Mouse (Mus musculus) heart, embryonic 14.5 days (tissue): ENCODE data around the gene 2010300C02Rik. TPM values are rescaled to one million over a fixed set of nuclear protein-coding genes. Genes with fewer than 3 reads are reported as not detected.

Experiments used
- ATAC-seq: fragments of 200-750 bp; cut with Nextera tagmentation; 2 replicates; pipeline ENCODE4 v1.8.0; 2017; ENCODE audit warnings: low read depth, moderate TSS enrichment; ENCODE audit not compliant: insufficient number of reproducible peaks, insufficient read depth, low FRiP score
- H3K27ac ChIP-seq, 2 experiments: fragments of 200-500 bp in 1 of 2; fragments of 300-500 bp in 1 of 2; sonication (generic) in 1 of 2; replicated peaks in 1 of 2; 2 replicates each; pipeline ENCODE4 v1.5.1; 2012 to 2014; ENCODE audit warnings: low read depth in 2 of 2, low read length in 2 of 2, control low read depth in 1 of 2, mild to moderate bottlenecking in 1 of 2, mixed read lengths in 1 of 2; ENCODE audit not compliant: control insufficient read depth in 1 of 2, insufficient read depth in 1 of 2
- H3K27me3 ChIP-seq: fragments of 300-500 bp; sonication (generic); 2 replicates; pipeline ENCODE4 v1.6.1; 2014; ENCODE audit warnings: mild to moderate bottlenecking, low read length, control low read depth; ENCODE audit not compliant: control insufficient read depth, insufficient read depth
- H3K36me3 ChIP-seq: fragments of 300-500 bp; sonication (generic); 2 replicates; pipeline ENCODE4 v1.6.1; 2014; ENCODE audit warnings: mild to moderate bottlenecking, control low read depth, low read length, mixed read lengths; ENCODE audit not compliant: control insufficient read depth, insufficient read depth
- H3K4me1 ChIP-seq, 2 experiments: fragments of 200-500 bp in 1 of 2; fragments of 300-500 bp in 1 of 2; sonication (generic) in 1 of 2; 2 replicates each; pipeline ENCODE4 v1.6.1; 2012 to 2014; ENCODE audit warnings: low read length in 2 of 2, control low read depth in 1 of 2, mixed read lengths in 1 of 2; ENCODE audit not compliant: control insufficient read depth in 2 of 2, insufficient read depth in 2 of 2
- H3K4me2 ChIP-seq: fragments of 300-500 bp; sonication (generic); 2 replicates; pipeline ENCODE4 v1.6.1; 2014; ENCODE audit warnings: mild to moderate bottlenecking, low read length
- H3K4me3 ChIP-seq, 2 experiments: fragments of 200-500 bp in 1 of 2; fragments of 300-500 bp in 1 of 2; sonication (generic) in 1 of 2; 2 replicates each; pipeline ENCODE4 v1.5.1; 2012 to 2014; ENCODE audit warnings: low read length in 2 of 2, mild to moderate bottlenecking in 2 of 2, control low read depth in 1 of 2, low read depth in 1 of 2, moderate library complexity in 1 of 2; ENCODE audit not compliant: control insufficient read depth in 1 of 2, insufficient read depth in 1 of 2
- H3K9ac ChIP-seq: fragments of 300-500 bp; sonication (generic); 2 replicates; pipeline ENCODE4 v1.6.1; 2014; ENCODE audit warnings: mild to moderate bottlenecking, low read length
- H3K9me3 ChIP-seq: fragments of 300-500 bp; sonication (generic); 2 replicates; pipeline ENCODE4 v1.6.1; 2016; ENCODE audit warnings: low read length, control low read depth; ENCODE audit not compliant: control insufficient read depth
- WGBS: fragments of 180-500 bp; shearing (Covaris S2); extraction: QIAGEN DNeasy Blood & Tissue Kit; methylation state at CpG from one replicate; pipeline ENCODE4 v1.1.7; 2014; 5-methylcytosine and 5-hydroxymethylcytosine counted together
- polyA plus RNA-seq: library from polyadenylated mRNA; unstranded; fragments of >200 nt; fragmentation: Nextera tagmentation; extraction: Ambion mirVana; gene quantifications from 2 replicates; pipeline ENCODE4 v1.2.1, GENCODE M21; 2014

The 2010300C02Rik gene
- polyA plus RNA-seq, 1 experiment from 2014 or later, result 5.1 TPM

GRCm38 (mm10) chr1:37665539-37666323, 54.2 kb downstream of the 2010300C02Rik start:
- Histone ChIP-seq H3K36me3 (no peaks in the 10 kb centered on the region), H3K9me3 (no peaks in the 10 kb centered on the region), H3K9ac (no peak overlapping the region), H3K27me3 (no peaks in the 10 kb centered on the region), H3K27ac (no peak overlapping the region), H3K4me2 (no peak overlapping the region), H3K4me1 (no peaks in the 10 kb centered on the region), H3K4me3 (no peak overlapping the region)
- no peak for ATAC-seq
- 68% methylated on average over 14 of the region's 14 CpGs for WGBS

- Histone ChIP-seq H3K36me3 (no peaks in the 10 kb centered on the region), H3K4me2 (no peak overlapping the region), H3K27me3 (no peaks in the 10 kb centered on the region), H3K27ac (no peak overlapping the region), H3K9ac (no peak overlapping the region), H3K4me1 (no peaks in the 10 kb centered on the region), H3K9me3 (no peaks in the 10 kb centered on the region), H3K4me3 (no peak overlapping the region)
- 82% methylated on average over 2 of the region's 2 CpGs for WGBS
- ATAC-seq, result no peak
Measured at GRCm38 (mm10) chr1:37664496-37664895, 55.4 kb downstream of the 2010300C02Rik start.

GRCm38 (mm10) chr1:37663606-37664005, 56.3 kb downstream of the 2010300C02Rik start:
- Histone ChIP-seq H3K27ac (no peak overlapping the region), H3K9ac (no peak overlapping the region), H3K27me3 (no peaks in the 10 kb centered on the region), H3K36me3 (no peaks in the 10 kb centered on the region), H3K4me3 (no peak overlapping the region), H3K4me1 (no peaks in the 10 kb centered on the region), H3K4me2 (no peak overlapping the region), H3K9me3 (no peaks in the 10 kb centered on the region)
- ATAC-seq, result no peak
- WGBS, result 73% methylated on average over 5 of the region's 5 CpGs

- no peak overlapping the region for H3K9ac ChIP-seq
- H3K9me3 ChIP-seq, result 0 out of 2 replicates have a peak, but pooled peaks cover 5% of the 10 kb centered on the region
- H3K36me3 ChIP-seq, result no peaks in the 10 kb centered on the region
- WGBS, result 92% methylated on average over 2 of the region's 2 CpGs
- H3K4me1 ChIP-seq, result no peaks in the 10 kb centered on the region
- H3K27me3 ChIP-seq, result no peaks in the 10 kb centered on the region
- no peak for ATAC-seq
- H3K4me2 ChIP-seq, result no peak overlapping the region
- no peak overlapping the region for H3K27ac ChIP-seq
- no peak overlapping the region for H3K4me3 ChIP-seq
Measured at GRCm38 (mm10) chr1:37656017-37656416, 63.9 kb downstream of the 2010300C02Rik start.

- Histone ChIP-seq H3K4me1 (no peaks in the 10 kb centered on the region), H3K27ac (no peak overlapping the region), H3K9me3 (0 out of 2 replicates have a peak, but pooled peaks cover 5% of the 10 kb centered on the region), H3K4me3 (no peak overlapping the region), H3K27me3 (no peaks in the 10 kb centered on the region), H3K4me2 (no peak overlapping the region), H3K9ac (no peak overlapping the region), H3K36me3 (no peaks in the 10 kb centered on the region)
- 70% methylated on average over 5 of the region's 5 CpGs for WGBS
- ATAC-seq, result no peak
Measured at GRCm38 (mm10) chr1:37653992-37654391, 65.9 kb downstream of the 2010300C02Rik start.

- H3K4me3 ChIP-seq, result no peak overlapping the region
- H3K27me3 ChIP-seq, result no peaks in the 10 kb centered on the region
- no peak overlapping the region for H3K27ac ChIP-seq
- no peak overlapping the region for H3K9ac ChIP-seq
- H3K4me2 ChIP-seq, result no peak overlapping the region
- 85% methylated on average over 10 of the region's 10 CpGs for WGBS
- no peaks in the 10 kb centered on the region for H3K36me3 ChIP-seq
- H3K9me3 ChIP-seq, result no peaks in the 10 kb centered on the region
- ATAC-seq, result no peak
- no peaks in the 10 kb centered on the region for H3K4me1 ChIP-seq
Measured at GRCm38 (mm10) chr1:37647066-37647465, 72.8 kb downstream of the 2010300C02Rik start.

GRCm38 (mm10) chr1:37644501-37644900, 75.4 kb downstream of the 2010300C02Rik start:
- Histone ChIP-seq H3K36me3 (no peaks in the 10 kb centered on the region), H3K9ac (no peak overlapping the region), H3K27me3 (no peaks in the 10 kb centered on the region), H3K4me2 (no peak overlapping the region), H3K4me1 (no peaks in the 10 kb centered on the region), H3K9me3 (no peaks in the 10 kb centered on the region), H3K4me3 (no peak overlapping the region), H3K27ac (no peak overlapping the region)
- WGBS, result 90% methylated on average over 16 of the region's 16 CpGs
- ATAC-seq, result no peak
